Mouse (Mus musculus): ENCODE data around the gene Gm4792.

DNA sequence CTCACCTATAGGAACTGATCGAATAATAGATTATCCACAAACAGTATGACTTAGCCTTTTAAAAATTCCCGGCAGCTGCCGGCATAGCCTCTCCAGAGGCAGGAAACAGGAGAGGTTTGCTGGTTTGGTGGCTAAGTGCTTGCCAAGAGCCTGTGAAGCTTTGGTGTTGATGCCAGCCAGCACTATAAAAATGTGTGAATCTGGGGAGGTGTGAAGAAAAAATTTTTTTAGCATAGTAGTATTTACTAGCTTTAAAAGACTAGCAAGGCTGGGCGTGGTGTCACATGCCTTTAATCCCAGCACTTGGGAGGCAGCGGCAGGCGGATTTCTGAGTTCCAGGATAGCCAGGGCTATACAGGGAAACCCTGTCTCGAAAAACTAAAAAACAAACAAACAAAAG, 45.1 kb upstream of the Gm4792 start:
- TF ChIP-seq CTCF (IDR thresholded peaks at IDR 0.05; ENCODE audit: low read depth): no peak
- TF ChIP-seq EP300 (optimal IDR thresholded peaks at IDR 0.05): no peak

All from stomach, postnatal 0 days (tissue).